Mouse (Mus musculus) liver, embryonic 13.5 days (tissue): Measurements from ENCODE around the gene Plekhj1. TPM values are rescaled to one million over a fixed set of nuclear protein-coding genes. Genes with fewer than 3 reads are reported as not detected.

Experiments used
- ATAC-seq: fragments of 200-750 bp; cut with Nextera tagmentation; 2 replicates; pipeline ENCODE4 v1.8.0; 2017; ENCODE audit warnings: low read depth, mild to moderate bottlenecking, moderate number of reproducible peaks, moderate library complexity
- DNase-seq: peaks from one replicate; pipeline ENCODE4 v3.0.0; 2022
- H3K27ac ChIP-seq: fragments of 300-500 bp; sonication (generic); 2 replicates; pipeline ENCODE4 v1.5.1; 2015; ENCODE audit warnings: moderate library complexity, mild to moderate bottlenecking, inconsistent platforms
- H3K27me3 ChIP-seq: fragments of 300-500 bp; sonication (generic); 2 replicates; pipeline ENCODE4 v1.6.1; 2015; ENCODE audit warnings: mild to moderate bottlenecking, inconsistent platforms
- H3K36me3 ChIP-seq: fragments of 300-500 bp; sonication (generic); 2 replicates; pipeline ENCODE4 v1.6.1; 2015; ENCODE audit warnings: mild to moderate bottlenecking, inconsistent platforms
- H3K4me1 ChIP-seq: fragments of 300-500 bp; sonication (generic); replicated peaks from 2 replicates; pipeline ENCODE4 v1.6.1; 2015; ENCODE audit warnings: inconsistent platforms
- H3K4me2 ChIP-seq: fragments of 300-500 bp; sonication (generic); 2 replicates; pipeline ENCODE4 v1.6.1; 2015; ENCODE audit warnings: inconsistent platforms, mild to moderate bottlenecking, moderate library complexity
- H3K4me3 ChIP-seq: fragments of 300-500 bp; sonication (generic); replicated peaks from 2 replicates; pipeline ENCODE4 v1.5.1; 2015; ENCODE audit warnings: mild to moderate bottlenecking, inconsistent platforms
- H3K9ac ChIP-seq: fragments of 300-500 bp; sonication (generic); 2 replicates; pipeline ENCODE4 v1.6.1; 2015; ENCODE audit warnings: mild to moderate bottlenecking, inconsistent platforms
- H3K9me3 ChIP-seq: fragments of 300-500 bp; sonication (generic); replicated peaks from 2 replicates; pipeline ENCODE4 v1.6.1; 2016; ENCODE audit warnings: inconsistent platforms
- WGBS: fragments of 180-500 bp; shearing (Covaris S2); methylation state at CpG from one replicate; pipeline ENCODE4 v1.1.7; 2015; ENCODE audit not compliant: insufficient replicate concordance; 5-methylcytosine and 5-hydroxymethylcytosine counted together
- polyA plus RNA-seq: library from polyadenylated mRNA; unstranded; fragments of >200 nt; fragmentation: Nextera tagmentation; extraction: Ambion mirVana; gene quantifications from 2 replicates; pipeline ENCODE4 v1.2.1, GENCODE M21; 2015

Gene Plekhj1
- polyA plus RNA-seq, 1 experiment from 2014 or later = 105 TPM

GRCm38 (mm10) chr10:80812391-80813041 is 14.1 kb upstream of the Plekhj1 start:
- Histone ChIP-seq H3K9ac (no peak overlapping the region), H3K27me3 (peaks cover 59% of the 10 kb centered on the region), H3K4me2 (no peak overlapping the region), H3K4me1 (peaks cover 27% of the 10 kb centered on the region), H3K4me3 (no peak overlapping the region), H3K36me3 (no peaks in the 10 kb centered on the region), H3K27ac (no peak overlapping the region), H3K9me3 (no peaks in the 10 kb centered on the region)
- DNase-seq (no peak), ATAC-seq (no peak)
- 54% methylated on average over 5 of the region's 5 CpGs for WGBS

DNA sequence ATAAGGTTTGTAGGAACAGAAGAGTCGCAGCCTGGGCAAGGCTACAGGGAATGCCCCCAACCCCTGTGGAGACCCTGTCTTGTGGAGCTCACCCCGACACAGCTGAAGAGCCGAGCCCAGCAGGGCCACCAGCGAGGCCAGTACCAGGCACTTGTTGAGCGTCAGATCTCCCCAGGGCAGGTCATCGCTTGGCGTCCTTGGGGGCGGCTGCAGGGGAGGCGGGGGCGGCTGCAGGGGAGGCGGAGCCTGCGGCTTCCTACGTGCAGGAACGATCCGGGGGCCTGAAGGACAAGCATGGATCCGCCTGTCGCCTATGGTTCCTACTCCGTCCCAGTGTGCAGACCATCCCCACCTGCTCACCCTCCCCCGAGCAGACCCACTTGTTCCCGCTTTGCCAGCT is 11.7 kb upstream of the Plekhj1 start:
- Histone ChIP-seq H3K27ac (no peak overlapping the region), H3K4me2 (peak overlapping the region; percentile 36), H3K9ac (peak overlapping the region; percentile 28; the same call in 1 of the 2 replicates), H3K4me1 (peaks cover 51% of the 10 kb centered on the region), H3K9me3 (no peaks in the 10 kb centered on the region), H3K36me3 (peaks cover 6% of the 10 kb centered on the region), H3K27me3 (peaks cover 73% of the 10 kb centered on the region), H3K4me3 (no peak overlapping the region)
- no peak for DNase-seq
- no peak for ATAC-seq
- WGBS = 6% methylated on average over 20 of the region's 20 CpGs

GRCm38 (mm10) chr10:80808985-80809632 is 10.7 kb upstream of the Plekhj1 start:
- Histone ChIP-seq H3K4me2 (peak overlapping the region; percentile 82), H3K4me3 (peak overlapping the region; percentile 16)
- no peak for DNase-seq

DNA sequence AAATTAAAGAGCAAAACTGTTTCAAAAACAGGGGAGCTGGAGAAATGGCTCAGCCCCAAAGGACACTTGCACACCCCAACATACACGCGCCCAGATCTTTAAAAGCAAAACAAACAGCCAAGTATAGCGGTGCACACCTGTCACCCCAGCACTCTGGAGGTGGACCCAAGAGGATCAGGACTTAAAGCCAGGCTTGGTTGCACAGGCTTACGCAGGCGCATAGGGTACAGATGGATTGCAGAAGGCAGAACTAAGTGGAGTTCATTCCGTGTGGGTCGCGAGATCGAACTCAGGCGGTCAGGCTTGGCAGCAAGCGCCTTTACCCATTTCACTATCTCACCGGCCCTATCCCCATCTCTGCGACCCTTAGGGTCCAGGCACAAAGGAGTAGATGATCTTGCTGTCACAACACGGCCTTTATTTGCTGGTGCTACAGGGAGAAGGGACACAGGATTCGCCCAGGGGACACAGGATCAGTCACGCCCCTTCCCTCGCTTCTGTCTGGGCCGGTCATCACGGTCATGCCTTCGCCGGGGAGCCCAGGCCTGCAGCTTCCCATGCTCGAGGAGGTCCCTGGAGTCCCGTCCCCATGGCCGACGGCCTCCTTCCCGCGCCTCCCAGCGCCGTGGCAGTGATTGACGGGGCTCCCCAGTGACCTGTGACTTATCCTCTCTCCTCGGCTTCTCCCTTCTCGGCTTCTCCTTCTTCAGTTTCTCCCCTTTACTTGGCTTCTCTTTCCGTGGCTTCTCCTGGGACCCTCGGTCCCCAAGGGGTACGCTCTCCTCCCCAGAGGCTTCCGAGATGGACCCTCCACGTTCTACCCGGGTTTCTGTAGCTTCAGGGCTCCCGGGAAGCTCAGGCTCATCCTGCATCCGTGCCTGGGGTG is 9.9 kb upstream of the Plekhj1 start:
- H3K4me3 ChIP-seq = peak overlapping the region; percentile 16
- peak overlapping the region; percentile 67; the same call in 1 of the 2 replicates for H3K9ac ChIP-seq
- DNase-seq (no peak), ATAC-seq (no peak)
- WGBS = 20% methylated on average over 40 of the region's 40 CpGs
- peak overlapping the region; percentile 82 for H3K4me2 ChIP-seq
- no peaks in the 10 kb centered on the region for H3K9me3 ChIP-seq
- H3K27me3 ChIP-seq = peaks cover 70% of the 10 kb centered on the region
- H3K4me1 ChIP-seq = peaks cover 59% of the 10 kb centered on the region
- no peak overlapping the region for H3K27ac ChIP-seq
- peaks cover 23% of the 10 kb centered on the region for H3K36me3 ChIP-seq

More at GRCm38 (mm10) chr10:80808985-80809632, 10.7 kb upstream of the Plekhj1 start:
- WGBS = 8% methylated on average over 18 of the region's 18 CpGs
- Histone ChIP-seq H3K27me3 (peaks cover 73% of the 10 kb centered on the region), H3K9ac (no peak overlapping the region), H3K27ac (no peak overlapping the region), H3K4me1 (peaks cover 59% of the 10 kb centered on the region), H3K36me3 (peaks cover 15% of the 10 kb centered on the region), H3K9me3 (no peaks in the 10 kb centered on the region)
- ATAC-seq = no peak

GRCm38 (mm10) chr10:80807057-80807627 is 8.7 kb upstream of the Plekhj1 start:
- WGBS = under 1% methylated on average over 58 of the region's 58 CpGs
- Histone ChIP-seq H3K4me1 (peaks cover 59% of the 10 kb centered on the region), H3K27ac (peak overlapping the region; percentile 39)

DNA sequence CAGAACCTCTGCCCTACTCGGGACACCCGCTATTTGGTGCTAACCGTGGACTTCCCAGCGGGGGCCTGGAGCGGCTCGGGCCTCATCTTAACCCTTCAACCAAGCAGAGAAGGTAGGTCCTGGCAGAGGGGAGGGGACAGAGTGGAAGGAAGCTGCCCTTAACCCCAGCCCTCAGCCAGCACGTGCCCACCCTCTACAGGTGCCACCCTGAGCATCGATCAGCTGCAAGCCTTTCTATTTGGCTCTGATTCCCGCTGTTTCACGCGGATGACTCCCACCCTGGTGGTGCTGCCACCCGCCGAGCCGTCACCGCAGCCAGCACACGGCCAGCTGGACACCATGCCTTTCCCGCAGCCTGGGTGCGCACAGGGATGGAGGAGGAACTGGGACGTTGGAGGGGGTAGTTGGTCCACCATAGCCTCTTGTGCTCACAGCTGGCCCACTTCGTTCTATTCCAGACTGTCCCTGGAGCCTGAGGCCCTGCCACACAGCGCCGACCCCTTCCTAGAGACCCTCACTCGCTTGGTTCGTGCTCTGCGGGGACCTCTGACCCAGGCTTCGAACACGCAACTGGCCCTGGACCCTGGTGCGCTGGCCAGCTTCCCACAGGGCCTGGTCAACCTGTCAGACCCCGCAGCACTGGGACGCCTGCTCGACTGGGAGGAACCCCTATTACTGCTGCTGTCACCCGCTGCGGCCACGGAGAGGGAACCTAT is 8.1 kb upstream of the Plekhj1 start:
- peak; percentile 9; the same call in 1 of the 2 replicates for ATAC-seq
- peak overlapping the region; percentile 67 for H3K9ac ChIP-seq
- no peaks in the 10 kb centered on the region for H3K9me3 ChIP-seq
- DNase-seq = no peak
- 60% methylated on average over 34 of the region's 34 CpGs for WGBS
- peak overlapping the region; percentile 60 for H3K4me3 ChIP-seq
- H3K27me3 ChIP-seq = peaks cover 54% of the 10 kb centered on the region
- H3K27ac ChIP-seq = peak overlapping the region; percentile 39
- H3K4me1 ChIP-seq = peaks cover 60% of the 10 kb centered on the region
- peaks cover 41% of the 10 kb centered on the region for H3K36me3 ChIP-seq
- H3K4me2 ChIP-seq = peak overlapping the region; percentile 82

More at GRCm38 (mm10) chr10:80807057-80807627, 8.7 kb upstream of the Plekhj1 start:
- Histone ChIP-seq H3K27me3 (peaks cover 61% of the 10 kb centered on the region), H3K4me2 (peak overlapping the region; percentile 82), H3K4me3 (peak overlapping the region; percentile 60), H3K9me3 (no peaks in the 10 kb centered on the region), H3K36me3 (peaks cover 35% of the 10 kb centered on the region), H3K9ac (peak overlapping the region; percentile 67)
- ATAC-seq = peak; percentile 28; the same call in 1 of the 2 replicates
- peak; percentile 46 for DNase-seq

GRCm38 (mm10) chr10:80805925-80806324 is 7.5 kb upstream of the Plekhj1 start:
- H3K4me1 ChIP-seq = peaks cover 66% of the 10 kb centered on the region
- DNase-seq (peak; percentile 72), ATAC-seq (peak; percentile 66)
- H3K36me3 ChIP-seq = peaks cover 47% of the 10 kb centered on the region
- H3K4me3 ChIP-seq = no peak overlapping the region
- no peak overlapping the region; the same call in 1 of the 2 replicates for H3K27ac ChIP-seq
- H3K4me2 ChIP-seq = peak overlapping the region; percentile 82; the same call in 1 of the 2 replicates
- H3K9ac ChIP-seq = no peak overlapping the region
- no peaks in the 10 kb centered on the region for H3K9me3 ChIP-seq
- H3K27me3 ChIP-seq = peaks cover 49% of the 10 kb centered on the region
- WGBS = 15% methylated on average over 3 of the region's 3 CpGs

DNA sequence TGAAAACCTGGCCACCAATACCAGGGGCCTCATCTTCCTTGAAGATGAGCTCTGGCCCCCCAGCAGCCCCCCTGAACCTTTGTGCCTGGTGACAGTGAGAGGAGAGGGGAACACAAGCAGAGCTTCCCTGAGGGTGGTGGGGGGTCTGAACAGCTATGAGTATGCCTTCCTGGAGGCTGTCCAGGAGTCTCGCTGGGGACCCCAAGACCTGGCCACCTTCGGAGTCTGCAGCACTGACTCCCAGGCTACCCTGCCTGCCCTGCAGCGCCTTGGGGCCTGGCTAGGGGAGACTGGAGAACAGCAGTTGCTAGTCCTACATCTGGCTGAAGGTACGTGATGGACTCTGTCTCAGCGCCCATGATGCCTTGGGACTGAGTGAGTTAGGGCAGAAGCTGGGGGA is 6.9 kb upstream of the Plekhj1 start:
- peaks cover 70% of the 10 kb centered on the region for H3K4me1 ChIP-seq
- 75% methylated on average over 5 of the region's 5 CpGs for WGBS
- 0 out of 2 replicates have a peak overlapping the region, but pooled peaks have one; percentile 10 for H3K27ac ChIP-seq
- no peak overlapping the region for H3K9ac ChIP-seq
- no peak for ATAC-seq
- H3K4me3 ChIP-seq = no peak overlapping the region
- H3K9me3 ChIP-seq = no peaks in the 10 kb centered on the region
- peaks cover 43% of the 10 kb centered on the region for H3K27me3 ChIP-seq
- H3K36me3 ChIP-seq = peaks cover 52% of the 10 kb centered on the region
- no peak for DNase-seq
- H3K4me2 ChIP-seq = no peak overlapping the region

GRCm38 (mm10) chr10:80804916-80805315 is 6.5 kb upstream of the Plekhj1 start, which contains the start of gene Amh:
Amh (plus strand) TSS chr10:80805243.
- Histone ChIP-seq H3K4me2 (0 out of 2 replicates have a peak within 1 kb of the TSS, but pooled peaks have one; percentile 82), H3K9me3 (no peaks in the 10 kb centered on the region), H3K4me3 (no peak within 1 kb of the TSS), H3K9ac (no peak within 1 kb of the TSS), H3K27me3 (peaks cover 39% of the 10 kb centered on the region), H3K27ac (peak within 1 kb of the TSS; percentile 10; the same call in 1 of the 2 replicates), H3K4me1 (peaks cover 70% of the 10 kb centered on the region), H3K36me3 (peaks cover 55% of the 10 kb centered on the region)
- 58% methylated on average over 6 of the region's 6 CpGs for WGBS
- no peak for DNase-seq
- no peak for ATAC-seq

- no peak overlapping the region for H3K4me2 ChIP-seq
- no peak overlapping the region for H3K9ac ChIP-seq
- DNase-seq (no peak), ATAC-seq (no peak)
- H3K27ac ChIP-seq = no peak overlapping the region
- 95% methylated on average over 2 of the region's 2 CpGs for WGBS
- H3K36me3 ChIP-seq = peaks cover 55% of the 10 kb centered on the region
- no peak overlapping the region for H3K4me3 ChIP-seq
- H3K4me1 ChIP-seq = peaks cover 73% of the 10 kb centered on the region
- no peaks in the 10 kb centered on the region for H3K9me3 ChIP-seq
- H3K27me3 ChIP-seq = peaks cover 33% of the 10 kb centered on the region
These were observed 5.9 kb upstream of the Plekhj1 start for GRCm38 (mm10) chr10:80804340-80804739.
